Mouse (Mus musculus) megakaryocyte, embryonic 14.5 days (primary cell): Measurements from ENCODE around the gene Csmd2.

ENCODE experiments used
- FLI1 ChIP-seq: IDR thresholded peaks from 2 replicates; pipeline ENCODE4 v1.6.1; 2012; ENCODE audit warnings: low read length, inconsistent platforms, mixed read lengths
- GATA1 ChIP-seq: IDR thresholded peaks from 3 replicates; pipeline ENCODE4 v1.6.1; 2012; ENCODE audit warnings: mixed read lengths, low read length, inconsistent platforms, borderline replicate concordance

DNA sequence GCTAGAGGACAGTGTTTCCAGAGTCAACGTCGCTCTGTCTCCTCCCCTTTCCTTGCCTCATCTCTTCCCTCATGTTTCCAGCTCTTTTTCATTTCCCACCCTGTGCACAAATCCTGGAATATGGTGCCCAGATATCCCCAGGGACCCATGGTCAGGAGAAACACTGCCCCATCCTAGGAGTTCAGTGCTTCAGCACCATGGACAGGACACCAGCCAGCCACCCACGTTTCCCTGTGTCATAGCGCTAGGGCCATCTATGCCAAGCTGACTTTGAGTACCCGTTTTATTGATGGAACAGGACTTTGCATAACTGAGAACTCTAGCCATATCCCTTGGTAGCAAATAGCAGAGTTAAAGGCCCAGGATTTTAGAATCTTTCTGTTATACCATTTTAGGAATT lies 55.0 kb downstream of the Csmd2 start:
- no peak for TF ChIP-seq GATA1
- TF ChIP-seq FLI1: no peak
